Mouse (Mus musculus) embryonic fibroblast, embryonic 13.5 days (primary cell): ENCODE data around the gene Rap1gds1.

Experiments used
- CTCF ChIP-seq: IDR thresholded peaks from 2 replicates; pipeline ENCODE4 v1.5.1; 2011; ENCODE audit warnings: mild to moderate bottlenecking, control low read depth, low read length, moderate library complexity, borderline replicate concordance; ENCODE audit not compliant: insufficient read depth
- POLR2A ChIP-seq: IDR thresholded peaks from 2 replicates; pipeline ENCODE4 v1.6.1; 2011; ENCODE audit warnings: low read depth, mild to moderate bottlenecking, control low read depth, low read length, moderate library complexity

DNA sequence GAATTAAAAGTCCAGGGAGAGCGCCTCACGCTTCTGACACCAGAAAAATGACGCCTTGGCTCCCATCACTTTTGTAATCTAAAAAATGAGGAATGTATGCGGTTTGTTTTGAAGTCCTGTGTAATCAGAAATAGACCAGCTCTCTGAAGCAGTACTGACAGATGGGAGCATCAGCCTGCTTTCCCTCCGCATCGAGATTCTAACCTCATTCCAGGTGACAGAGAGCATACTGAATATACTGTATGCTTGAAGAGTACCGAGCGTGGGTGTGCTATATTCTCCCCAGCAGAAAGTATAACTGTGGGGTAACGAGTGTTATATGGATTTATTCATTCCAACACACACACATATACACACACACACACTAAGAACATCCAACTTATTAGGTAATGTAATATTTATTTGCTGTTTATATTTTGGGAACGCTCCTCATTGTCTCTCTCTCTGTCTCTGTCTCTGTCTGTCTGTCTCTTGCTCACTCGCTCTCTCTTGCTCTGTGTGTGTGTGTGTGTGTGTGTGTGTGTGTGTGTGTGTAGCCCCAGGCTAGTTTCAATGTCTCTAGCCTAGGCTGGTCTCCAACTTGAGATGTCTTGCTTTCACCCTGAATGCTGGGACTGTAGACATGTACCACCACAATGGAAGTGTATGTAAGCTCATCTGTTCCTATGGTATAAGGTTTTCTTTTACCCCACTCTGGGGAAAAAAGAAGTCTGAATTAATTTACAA lies 193.8 kb downstream of the Rap1gds1 start:
- no peak for TF ChIP-seq CTCF
- TF ChIP-seq POLR2A = no peak
